Mouse (Mus musculus): ENCODE data around the gene Rtn3.

GRCm38 (mm10) chr19:7423656-7424030 lies 59.4 kb downstream of the Rtn3 start:
- TF ChIP-seq EP300 (optimal IDR thresholded peaks at IDR 0.05) (no peak), CTCF (IDR thresholded peaks at IDR 0.05; ENCODE audit: low read depth) (no peak)
